Mouse (Mus musculus) heart, postnatal 0 days (tissue): ENCODE data around the gene Aes.

ENCODE experiments used
- CTCF ChIP-seq: IDR thresholded peaks from 2 replicates; pipeline ENCODE4 v1.5.1; 2016; ENCODE audit warnings: antibody characterized with exemption, control low read depth, low read depth
- EP300 ChIP-seq: IDR thresholded peaks from 2 replicates; pipeline ENCODE4 v1.6.1; 2016; ENCODE audit warnings: antibody characterized with exemption, low read depth

DNA sequence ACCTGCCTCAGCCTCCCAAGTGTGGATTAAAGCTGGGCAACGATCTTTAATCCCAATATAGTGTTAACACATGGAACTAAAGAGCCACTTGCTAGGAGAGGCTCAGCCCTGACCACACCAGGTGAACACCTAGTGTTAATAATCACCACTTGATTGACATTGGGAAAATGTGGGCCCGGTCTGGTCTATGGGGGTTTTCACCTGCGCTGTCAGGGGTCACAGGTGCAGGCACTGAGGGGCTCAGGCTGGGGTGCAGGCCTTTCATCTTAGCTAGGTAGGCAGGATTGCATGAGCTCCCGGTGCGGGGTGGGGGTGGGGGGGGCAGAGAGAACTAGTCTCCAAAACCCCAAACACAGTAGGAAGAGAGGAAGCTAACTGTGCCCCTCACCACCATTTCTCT lies 40.3 kb downstream of the Aes start:
- TF ChIP-seq EP300 (no peak), CTCF (no peak)
